Mouse (Mus musculus): Measurements from ENCODE around the gene Gm21304. TPM values are rescaled to one million over a fixed set of nuclear protein-coding genes. Genes with fewer than 3 reads are reported as not detected.
"Not testable (repeated sequence)": the region's sequence is repeated elsewhere in the genome, so short reads cannot be mapped to it uniquely, and the experiment has no call there.

Gene Gm21304
- not detected in 2 replicates for polyA plus RNA-seq (2015; fragmentation: Nextera tagmentation; extraction: Ambion mirVana)

- WGBS = no CpG with 5 or more reads among the region's 3 CpGs
- H3K4me1 ChIP-seq; H3K27me3 ChIP-seq; H3K9ac ChIP-seq; H3K4me2 ChIP-seq (replicated peaks); H3K36me3 ChIP-seq; H3K4me3 ChIP-seq; ATAC-seq (ENCODE audit: low FRiP score, low read depth); H3K9me3 ChIP-seq; H3K27ac ChIP-seq: not testable (repeated sequence)
These were observed at the start of gene Gm21304 for GRCm38 (mm10) chr10:104168215-104168614. Gene Gm21304, plus strand, starts transcription at chr10:104168515.

DNA sequence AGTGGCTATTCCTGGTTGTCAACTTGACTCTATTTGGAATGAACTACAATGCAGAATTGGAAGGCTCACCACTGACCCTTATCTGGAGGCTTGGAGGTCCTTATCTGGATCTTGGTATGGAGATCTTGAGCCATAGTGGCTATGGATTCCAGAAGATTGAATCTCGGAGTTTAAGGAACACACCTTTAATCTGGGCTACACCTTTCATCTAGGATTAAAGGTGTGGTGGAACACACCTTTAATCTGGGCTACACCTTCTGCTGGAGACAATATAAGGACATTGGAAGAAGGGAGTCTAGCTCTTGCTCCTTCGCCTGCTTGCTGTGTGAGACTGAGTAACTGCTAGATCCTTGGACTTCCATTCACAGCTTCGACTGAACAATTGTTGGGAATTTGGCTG is 25.6 kb upstream of the Gm21304 start, which contains the start of gene Gm21293:
Gene Gm21293, plus strand, starts transcription at position 301 of the 400 bp plus-strand sequence.
- not testable (repeated sequence) for H3K27me3 ChIP-seq; H3K9ac ChIP-seq; H3K4me1 ChIP-seq; H3K4me2 ChIP-seq (replicated peaks); H3K36me3 ChIP-seq; ATAC-seq (ENCODE audit: low FRiP score, low read depth); H3K9me3 ChIP-seq; H3K4me3 ChIP-seq; H3K27ac ChIP-seq
- WGBS = no CpG with 5 or more reads among the region's 3 CpGs

- not testable (repeated sequence) for H3K27ac ChIP-seq; H3K9me3 ChIP-seq; H3K4me3 ChIP-seq; ATAC-seq (ENCODE audit: low FRiP score, low read depth); H3K27me3 ChIP-seq; H3K36me3 ChIP-seq; H3K9ac ChIP-seq; H3K4me2 ChIP-seq (replicated peaks); H3K4me1 ChIP-seq
- WGBS = no CpG with 5 or more reads among the region's 3 CpGs
These were observed 17.1 kb upstream of the Gm21304 start, which contains the start of gene Gm6763 for GRCm38 (mm10) chr10:104151197-104151596. Gene Gm6763, plus strand, starts transcription at chr10:104151497.

GRCm38 (mm10) chr10:104159706-104160105 is 8.6 kb upstream of the Gm21304 start, which contains the start of gene Gm8764:
Gene Gm8764, plus strand, starts transcription at chr10:104160006.
- no CpG with 5 or more reads among the region's 3 CpGs for WGBS
- not testable (repeated sequence) for H3K27me3 ChIP-seq; ATAC-seq (ENCODE audit: low FRiP score, low read depth)

DNA sequence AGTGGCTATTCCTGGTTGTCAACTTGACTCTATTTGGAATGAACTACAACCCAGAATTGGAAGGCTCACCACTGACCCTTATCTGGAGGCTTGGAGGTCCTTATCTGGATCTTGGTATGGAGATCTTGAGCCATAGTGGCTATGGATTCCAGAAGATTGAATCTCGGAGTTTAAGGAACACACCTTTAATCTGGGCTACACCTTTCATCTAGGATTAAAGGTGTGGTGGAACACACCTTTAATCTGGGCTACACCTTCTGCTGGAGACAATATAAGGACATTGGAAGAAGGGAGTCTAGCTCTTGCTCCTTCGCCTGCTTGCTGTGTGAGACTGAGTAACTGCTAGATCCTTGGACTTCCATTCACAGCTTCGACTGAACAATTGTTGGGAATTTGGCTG is 8.4 kb downstream of the Gm21304 start, which contains the start of gene Gm21312:
Gene Gm21312, plus strand, starts transcription at position 301 of the 400 bp plus-strand sequence.
- not testable (repeated sequence) for H3K4me2 ChIP-seq (replicated peaks); H3K9me3 ChIP-seq; H3K9ac ChIP-seq; H3K36me3 ChIP-seq; ATAC-seq (ENCODE audit: low FRiP score, low read depth); H3K4me1 ChIP-seq; H3K27me3 ChIP-seq; H3K27ac ChIP-seq; H3K4me3 ChIP-seq
- no CpG with 5 or more reads among the region's 3 CpGs for WGBS

More at GRCm38 (mm10) chr10:104159706-104160105, 8.6 kb upstream of the Gm21304 start, which contains the start of gene Gm8764:
- not testable (repeated sequence) for H3K4me3 ChIP-seq; H3K9ac ChIP-seq; H3K9me3 ChIP-seq; H3K4me1 ChIP-seq; H3K36me3 ChIP-seq; H3K27ac ChIP-seq; H3K4me2 ChIP-seq (replicated peaks)

DNA sequence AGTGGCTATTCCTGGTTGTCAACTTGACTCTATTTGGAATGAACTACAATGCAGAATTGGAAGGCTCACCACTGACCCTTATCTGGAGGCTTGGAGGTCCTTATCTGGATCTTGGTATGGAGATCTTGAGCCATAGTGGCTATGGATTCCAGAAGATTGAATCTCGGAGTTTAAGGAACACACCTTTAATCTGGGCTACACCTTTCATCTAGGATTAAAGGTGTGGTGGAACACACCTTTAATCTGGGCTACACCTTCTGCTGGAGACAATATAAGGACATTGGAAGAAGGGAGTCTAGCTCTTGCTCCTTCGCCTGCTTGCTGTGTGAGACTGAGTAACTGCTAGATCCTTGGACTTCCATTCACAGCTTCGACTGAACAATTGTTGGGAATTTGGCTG is 16.9 kb downstream of the Gm21304 start, which contains the start of gene Gm20765:
Gene Gm20765, plus strand, starts transcription at position 301 of the 400 bp plus-strand sequence.
- H3K9ac ChIP-seq; H3K27ac ChIP-seq; H3K4me3 ChIP-seq; H3K4me1 ChIP-seq; ATAC-seq (ENCODE audit: low FRiP score, low read depth); H3K4me2 ChIP-seq (replicated peaks); H3K36me3 ChIP-seq; H3K9me3 ChIP-seq; H3K27me3 ChIP-seq: not testable (repeated sequence)
- no CpG with 5 or more reads among the region's 3 CpGs for WGBS

- not testable (repeated sequence) for H3K27me3 ChIP-seq; H3K9me3 ChIP-seq; H3K9ac ChIP-seq; H3K4me3 ChIP-seq; H3K36me3 ChIP-seq; H3K4me1 ChIP-seq; ATAC-seq (ENCODE audit: low FRiP score, low read depth); H3K27ac ChIP-seq; H3K4me2 ChIP-seq (replicated peaks)
- no CpG with 5 or more reads among the region's 3 CpGs for WGBS
These were observed 25.4 kb downstream of the Gm21304 start, which contains the start of gene Gm4340 for GRCm38 (mm10) chr10:104193742-104194141. Gene Gm4340, plus strand, starts transcription at chr10:104194042.

DNA sequence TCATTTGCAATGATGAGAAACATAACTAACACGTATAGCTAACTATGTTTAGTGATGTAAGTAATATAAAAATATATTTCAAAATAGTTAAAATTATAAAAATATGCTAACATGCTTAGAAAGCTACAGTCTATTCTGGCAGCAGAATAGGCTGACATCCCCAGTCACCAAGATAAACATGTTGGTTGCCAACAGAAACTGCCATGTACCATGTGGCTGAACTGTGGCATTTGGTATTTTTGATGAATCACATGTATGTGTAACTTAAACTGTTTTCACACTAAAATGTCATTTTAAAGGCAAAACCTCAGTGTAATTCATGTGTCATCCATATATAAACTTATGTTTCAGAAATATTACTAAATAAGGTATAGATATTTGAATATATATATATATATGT is 41.3 kb downstream of the Gm21304 start:
- no peak overlapping the region for H3K27ac ChIP-seq
- H3K4me2 ChIP-seq (replicated peaks) = no peak overlapping the region
- H3K4me1 ChIP-seq = no peaks in the 10 kb centered on the region
- H3K9ac ChIP-seq = no peak overlapping the region
- H3K27me3 ChIP-seq = no peaks in the 10 kb centered on the region
- H3K36me3 ChIP-seq = no peaks in the 10 kb centered on the region
- no peaks in the 10 kb centered on the region for H3K9me3 ChIP-seq
- ATAC-seq (ENCODE audit: low FRiP score, low read depth) = no peak
- WGBS = 88% methylated on average over 1 of the region's 1 CpGs
- no peak overlapping the region for H3K4me3 ChIP-seq

DNA sequence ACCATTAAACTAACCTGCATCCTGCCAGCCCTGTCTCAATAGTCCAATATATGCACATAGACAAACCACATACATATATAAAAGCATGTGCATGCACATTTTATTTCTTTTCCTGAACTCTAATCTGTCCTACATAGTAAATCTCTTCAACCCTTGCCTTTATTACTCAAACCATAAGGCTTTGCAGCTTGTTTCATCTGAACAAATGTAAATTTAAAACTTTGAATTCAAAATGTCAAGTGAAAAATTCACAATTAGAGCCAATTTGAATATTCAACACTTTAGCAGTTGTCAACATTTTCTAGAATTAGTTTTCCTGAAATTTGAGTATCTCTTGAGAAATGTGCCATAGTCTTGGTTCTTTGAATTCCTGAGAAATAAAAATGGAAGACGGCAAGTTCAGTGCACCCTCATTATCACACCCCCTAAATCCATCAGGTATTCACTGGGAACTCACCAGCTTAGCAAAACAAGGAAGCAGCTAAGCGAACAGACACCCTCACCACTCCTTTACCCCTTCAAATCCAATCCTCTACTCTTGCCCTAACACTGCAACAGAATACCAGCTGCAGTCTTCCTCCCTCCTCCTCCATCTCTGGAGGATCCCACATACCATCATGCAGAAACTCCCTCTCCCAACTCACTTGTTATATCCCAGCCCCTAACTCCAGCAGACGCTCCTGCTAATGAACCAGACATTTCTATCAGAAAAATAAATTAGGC is 42.1 kb downstream of the Gm21304 start:
- Histone ChIP-seq H3K4me2 (replicated peaks) (no peak overlapping the region), H3K36me3 (no peaks in the 10 kb centered on the region), H3K4me3 (no peak overlapping the region), H3K4me1 (no peaks in the 10 kb centered on the region), H3K9ac (no peak overlapping the region), H3K27me3 (no peaks in the 10 kb centered on the region), H3K9me3 (no peaks in the 10 kb centered on the region), H3K27ac (no peak overlapping the region)
- WGBS = 60% methylated on average over 3 of the region's 3 CpGs
- no peak for ATAC-seq (ENCODE audit: low FRiP score, low read depth)

DNA sequence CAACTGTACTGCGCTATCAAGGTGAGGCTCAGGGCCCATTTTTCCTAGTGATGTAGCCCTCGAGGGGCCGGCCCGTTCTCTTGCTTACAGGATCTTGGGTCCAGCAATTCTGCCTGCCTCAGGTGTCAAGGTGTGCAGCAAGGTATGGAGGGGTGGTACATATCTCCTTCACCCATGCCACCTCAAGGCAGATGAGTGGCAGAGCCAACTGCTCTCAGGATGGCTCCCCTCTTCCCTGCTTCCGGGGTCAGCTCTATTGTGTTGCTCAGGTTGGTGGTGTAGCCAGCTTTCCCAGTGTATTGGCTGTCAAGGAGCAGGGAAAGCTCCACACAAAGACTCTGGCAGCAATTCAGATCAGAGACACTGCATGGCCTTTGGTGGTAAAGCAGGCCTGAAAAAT is 46.2 kb downstream of the Gm21304 start:
- no peaks in the 10 kb centered on the region for H3K4me1 ChIP-seq
- no peaks in the 10 kb centered on the region for H3K27me3 ChIP-seq
- H3K36me3 ChIP-seq = no peaks in the 10 kb centered on the region
- H3K27ac ChIP-seq = no peak overlapping the region
- no peaks in the 10 kb centered on the region for H3K9me3 ChIP-seq
- 88% methylated on average over 5 of the region's 5 CpGs for WGBS
- no peak overlapping the region for H3K4me3 ChIP-seq
- no peak for ATAC-seq (ENCODE audit: low FRiP score, low read depth)
- H3K4me2 ChIP-seq (replicated peaks) = no peak overlapping the region
- no peak overlapping the region for H3K9ac ChIP-seq
